Mouse (Mus musculus): Measurements from ENCODE around the gene Gm7271. TPM values are rescaled to one million over a fixed set of nuclear protein-coding genes. Genes with fewer than 3 reads are reported as not detected.
A peak's percentile ranks its signal among the peaks of the same experiment; 100 is the strongest.

Gene Gm7271
- total and polyA plus RNA-seq, 3 experiments: not detected

- H3K9me3 ChIP-seq (replicated peaks): no peaks in the 10 kb centered on the region
- peak; percentile 80 for DNase-seq (ENCODE audit: low spot score)
- ATAC-seq (ENCODE audit: extremely low read depth, insufficient number of reproducible peaks, low FRiP score, poor library complexity, severe bottlenecking): peak; percentile 99
These were observed 45.3 kb downstream of the Gm7271 start, which contains the start of gene Exoc1 for GRCm38 (mm10) chr5:76529040-76529703. Gene Exoc1 (plus strand): TSS chr5:76529311.

DNA sequence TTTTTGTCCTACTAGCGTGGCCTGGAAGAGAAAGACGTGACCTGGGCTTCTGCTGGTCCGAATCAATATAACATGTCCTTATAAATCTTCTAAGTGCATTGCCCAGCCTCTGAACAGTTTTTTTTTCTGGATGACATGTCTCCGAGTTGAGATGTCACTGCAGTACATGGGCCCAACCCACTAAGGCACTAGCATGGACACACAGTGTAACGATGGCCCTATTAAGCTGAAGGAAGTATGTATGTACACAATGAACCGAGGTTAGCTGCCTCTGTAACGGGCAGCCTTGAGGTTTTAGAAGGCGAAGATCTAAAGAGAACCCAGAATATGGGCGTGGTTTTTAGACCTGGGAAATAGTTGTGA is 45.8 kb downstream of the Gm7271 start:
- Histone ChIP-seq H3K27me3 (ENCODE audit: insufficient read depth, low read length) (peaks cover 4% of the 10 kb centered on the region; the same call in 1 of the 2 replicates), H3K36me3 (replicated peaks) (peaks cover 29% of the 10 kb centered on the region), H3K9me3 (replicated peaks) (no peaks in the 10 kb centered on the region), H3K4me3 (ENCODE audit: low read depth, low read length) (peak overlapping the region; percentile 93), H3K4me1 (ENCODE audit: insufficient read depth, low read depth, low read length) (peaks cover 28% of the 10 kb centered on the region)
- DNase-seq (ENCODE audit: low spot score): peak; percentile 1
- TF ChIP-seq GATA1 (IDR thresholded peaks at IDR 0.05; ENCODE audit: borderline replicate concordance, low read length) (no peak), CTCF (IDR thresholded peaks at IDR 0.05; ENCODE audit: low read depth, low read length) (no peak), TAL1 (conservative IDR thresholded peaks at IDR 0.05; ENCODE audit: low read depth, low read length) (no peak), POLR2AphosphoS5 (IDR thresholded peaks at IDR 0.05; ENCODE audit: insufficient replicate concordance, low read depth, low read length) (no peak), GATA2 (IDR thresholded peaks at IDR 0.05; ENCODE audit: borderline replicate concordance, low read depth, low read length) (no peak)
- no peak for ATAC-seq (ENCODE audit: extremely low read depth, insufficient number of reproducible peaks, low FRiP score, poor library complexity, severe bottlenecking)

More at GRCm38 (mm10) chr5:76529040-76529703, 45.3 kb downstream of the Gm7271 start, which contains the start of gene Exoc1:
- H3K27me3 ChIP-seq (ENCODE audit: insufficient read depth, low read length): peaks cover 9% of the 10 kb centered on the region; the same call in 1 of the 2 replicates
- H3K4me3 ChIP-seq (ENCODE audit: low read depth, low read length): peak within 1 kb of the TSS; percentile 93
- peaks cover 33% of the 10 kb centered on the region for H3K4me1 ChIP-seq (ENCODE audit: insufficient read depth, low read depth, low read length)
- TF ChIP-seq GATA1 (IDR thresholded peaks at IDR 0.05; ENCODE audit: borderline replicate concordance, low read length) (no peak), GATA2 (IDR thresholded peaks at IDR 0.05; ENCODE audit: borderline replicate concordance, low read depth, low read length) (no peak), POLR2AphosphoS5 (IDR thresholded peaks at IDR 0.05; ENCODE audit: insufficient replicate concordance, low read depth, low read length) (no peak), CTCF (IDR thresholded peaks at IDR 0.05; ENCODE audit: low read depth, low read length) (no peak)
- H3K36me3 ChIP-seq (replicated peaks): peaks cover 25% of the 10 kb centered on the region

DNA sequence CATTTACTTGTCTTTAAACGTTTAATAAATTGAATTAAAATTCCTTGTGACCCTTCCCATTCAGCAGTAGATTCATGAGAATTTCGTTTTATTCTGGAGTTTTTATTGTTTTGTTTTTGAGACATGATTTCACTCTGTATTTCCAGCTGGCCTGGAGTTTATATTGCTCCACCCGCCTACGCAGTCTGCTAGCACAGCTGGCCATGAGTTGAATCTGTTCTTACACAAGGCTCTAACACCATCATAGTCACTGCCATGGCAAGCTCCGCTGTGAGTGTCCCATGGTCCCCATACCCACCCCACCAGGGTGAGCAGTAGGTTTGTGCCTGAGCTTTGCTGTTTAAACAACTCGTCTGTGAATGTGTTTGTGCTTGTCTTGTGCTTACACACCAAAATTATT is 49.3 kb downstream of the Gm7271 start:
- Histone ChIP-seq H3K4me3 (ENCODE audit: low read depth, low read length) (no peak overlapping the region), H3K4me1 (ENCODE audit: insufficient read depth, low read depth, low read length) (peaks cover 20% of the 10 kb centered on the region), H3K36me3 (replicated peaks) (peaks cover 63% of the 10 kb centered on the region), H3K9me3 (replicated peaks) (no peaks in the 10 kb centered on the region), H3K27me3 (ENCODE audit: insufficient read depth, low read length) (no peaks in the 10 kb centered on the region)
- ATAC-seq (ENCODE audit: extremely low read depth, insufficient number of reproducible peaks, low FRiP score, poor library complexity, severe bottlenecking) (no peak), DNase-seq (ENCODE audit: low spot score) (no peak)
- no peak for TF ChIP-seq TAL1 (conservative IDR thresholded peaks at IDR 0.05; ENCODE audit: low read depth, low read length)
- no peak for TF ChIP-seq POLR2AphosphoS5 (IDR thresholded peaks at IDR 0.05; ENCODE audit: insufficient replicate concordance, low read depth, low read length)
- TF ChIP-seq CTCF (IDR thresholded peaks at IDR 0.05; ENCODE audit: low read depth, low read length): no peak
- TF ChIP-seq GATA1 (IDR thresholded peaks at IDR 0.05; ENCODE audit: borderline replicate concordance, low read length): no peak

DNA sequence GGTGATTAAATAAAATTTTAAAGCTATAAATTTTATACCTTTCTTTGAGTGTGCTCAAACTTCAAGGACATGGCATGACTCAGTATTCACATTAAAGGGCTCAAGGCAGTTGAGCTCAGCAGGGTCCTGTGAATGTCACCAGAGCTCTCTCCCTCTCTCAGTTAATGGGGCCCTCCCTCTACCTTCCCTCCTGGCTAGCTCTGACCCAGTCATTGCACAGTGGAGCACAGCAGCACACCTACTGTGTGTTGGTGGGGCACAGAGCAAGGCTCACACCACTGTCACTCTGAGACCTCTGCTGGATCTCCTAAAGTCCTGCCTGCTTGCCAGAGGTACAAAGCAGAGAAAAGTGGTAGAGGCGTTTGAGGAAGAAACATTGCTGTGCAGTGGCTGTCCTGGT is 52.4 kb downstream of the Gm7271 start:
- DNase-seq (ENCODE audit: low spot score): no peak
- no peak for ATAC-seq (ENCODE audit: extremely low read depth, insufficient number of reproducible peaks, low FRiP score, poor library complexity, severe bottlenecking)
- Histone ChIP-seq H3K4me1 (ENCODE audit: insufficient read depth, low read depth, low read length) (peaks cover 2% of the 10 kb centered on the region; the same call in 1 of the 2 replicates), H3K27me3 (ENCODE audit: insufficient read depth, low read length) (no peaks in the 10 kb centered on the region), H3K36me3 (replicated peaks) (peaks cover 81% of the 10 kb centered on the region), H3K4me3 (ENCODE audit: low read depth, low read length) (no peak overlapping the region), H3K9me3 (replicated peaks) (no peaks in the 10 kb centered on the region)
- no peak for TF ChIP-seq POLR2AphosphoS5 (IDR thresholded peaks at IDR 0.05; ENCODE audit: insufficient replicate concordance, low read depth, low read length)
- no peak for TF ChIP-seq CTCF (IDR thresholded peaks at IDR 0.05; ENCODE audit: low read depth, low read length)
- no peak for TF ChIP-seq TAL1 (conservative IDR thresholded peaks at IDR 0.05; ENCODE audit: low read depth, low read length)
- no peak for TF ChIP-seq GATA2 (IDR thresholded peaks at IDR 0.05; ENCODE audit: borderline replicate concordance, low read depth, low read length)
- TF ChIP-seq GATA1 (IDR thresholded peaks at IDR 0.05; ENCODE audit: borderline replicate concordance, low read length): no peak

- TF ChIP-seq GATA2 (IDR thresholded peaks at IDR 0.05; ENCODE audit: borderline replicate concordance, low read depth, low read length): no peak
- TF ChIP-seq GATA1 (IDR thresholded peaks at IDR 0.05; ENCODE audit: borderline replicate concordance, low read length): no peak
- no peak for TF ChIP-seq POLR2AphosphoS5 (IDR thresholded peaks at IDR 0.05; ENCODE audit: insufficient replicate concordance, low read depth, low read length)
- no peak for TF ChIP-seq CTCF (IDR thresholded peaks at IDR 0.05; ENCODE audit: low read depth, low read length)
- TF ChIP-seq TAL1 (conservative IDR thresholded peaks at IDR 0.05; ENCODE audit: low read depth, low read length): no peak
- no peak for DNase-seq (ENCODE audit: low spot score)
- H3K27me3 ChIP-seq (ENCODE audit: insufficient read depth, low read length): no peaks in the 10 kb centered on the region
These were observed 53.7 kb downstream of the Gm7271 start for GRCm38 (mm10) chr5:76537578-76537977.

GRCm38 (mm10) chr5:76540181-76540580 is 56.3 kb downstream of the Gm7271 start:
- TF ChIP-seq POLR2AphosphoS5 (IDR thresholded peaks at IDR 0.05; ENCODE audit: insufficient replicate concordance, low read depth, low read length): no peak
- no peak for TF ChIP-seq GATA1 (IDR thresholded peaks at IDR 0.05; ENCODE audit: borderline replicate concordance, low read length)
- TF ChIP-seq CTCF (IDR thresholded peaks at IDR 0.05; ENCODE audit: low read depth, low read length): no peak
- no peak for TF ChIP-seq GATA2 (IDR thresholded peaks at IDR 0.05; ENCODE audit: borderline replicate concordance, low read depth, low read length)
- no peak for TF ChIP-seq TAL1 (conservative IDR thresholded peaks at IDR 0.05; ENCODE audit: low read depth, low read length)
- peaks cover 90% of the 10 kb centered on the region for H3K36me3 ChIP-seq (replicated peaks)
- DNase-seq (ENCODE audit: low spot score): no peak

More at GRCm38 (mm10) chr5:76537578-76537977, 53.7 kb downstream of the Gm7271 start:
- Histone ChIP-seq H3K36me3 (replicated peaks) (peaks cover 85% of the 10 kb centered on the region), H3K4me1 (ENCODE audit: insufficient read depth, low read depth, low read length) (peaks cover 2% of the 10 kb centered on the region; the same call in 1 of the 2 replicates), H3K9me3 (replicated peaks) (no peaks in the 10 kb centered on the region), H3K4me3 (ENCODE audit: low read depth, low read length) (no peak overlapping the region)
- ATAC-seq (ENCODE audit: extremely low read depth, insufficient number of reproducible peaks, low FRiP score, poor library complexity, severe bottlenecking): no peak

More at GRCm38 (mm10) chr5:76540181-76540580, 56.3 kb downstream of the Gm7271 start:
- H3K27me3 ChIP-seq (ENCODE audit: insufficient read depth, low read length): no peaks in the 10 kb centered on the region
- no peak overlapping the region for H3K4me3 ChIP-seq (ENCODE audit: low read depth, low read length)
- ATAC-seq (ENCODE audit: extremely low read depth, insufficient number of reproducible peaks, low FRiP score, poor library complexity, severe bottlenecking): no peak
- no peaks in the 10 kb centered on the region for H3K9me3 ChIP-seq (replicated peaks)
- no peaks in the 10 kb centered on the region for H3K4me1 ChIP-seq (ENCODE audit: insufficient read depth, low read depth, low read length)

Measured in G1E (cell line).